Comparison of ENCODE assay signal across 9 mouse cellular contexts in the genomic region with DNA sequence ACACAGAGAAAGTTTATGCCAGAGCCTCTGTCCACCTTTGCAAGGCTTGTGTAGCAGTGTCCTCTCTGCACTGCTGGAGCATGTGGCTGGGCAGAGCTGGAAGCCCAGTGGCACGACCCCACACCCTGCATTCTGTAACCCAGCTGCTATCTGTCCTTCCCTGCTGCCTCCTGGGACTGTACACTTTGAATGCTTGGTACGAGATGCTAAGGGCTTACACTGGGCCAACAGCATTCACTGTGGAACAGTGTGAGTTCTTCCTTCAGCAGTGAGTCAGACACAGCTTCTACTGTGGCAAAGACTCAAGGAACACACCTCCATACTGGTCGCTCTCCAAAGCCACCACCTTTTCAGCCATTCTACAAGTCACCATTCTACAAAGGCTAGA. TPM values are rescaled to one million over a fixed set of nuclear protein-coding genes. Genes with fewer than 3 reads are reported as not detected.
DNase-seq lines count a peak whose midpoint lies in the region; ATAC-seq and TF ChIP-seq lines count a peak whose summit lies in the region.
"Had no signal": no experiment of that assay in that cellular context is flagged by ENCODE, and none has a peak within 500 bp of the region (broad histone marks: within the 10 kb centered on the region; RNA-seq: fewer than 3 reads in every experiment).

No protein-coding gene starts in this region.

- 0 out of 2 replicates have a peak overlapping the region, but pooled peaks have one; percentile 38 for H3K9ac ChIP-seq in forebrain, embryonic 12.5 days
- no peak overlapping the region for H3K9ac ChIP-seq in limb, embryonic 15.5 days
- no peak overlapping the region for H3K9ac ChIP-seq in neural tube, embryonic 15.5 days (replicated peaks)

- H3K36me3 ChIP-seq in forebrain, embryonic 12.5 days (replicated peaks), result peaks cover 34% of the 10 kb centered on the region
- peaks cover 31% of the 10 kb centered on the region for H3K36me3 ChIP-seq in limb, embryonic 15.5 days
- peaks cover 26% of the 10 kb centered on the region for H3K36me3 ChIP-seq in neural tube, embryonic 15.5 days

- 67% methylated on average over 3 of the region's 3 CpGs for WGBS in forebrain, embryonic 12.5 days
- WGBS in limb, embryonic 15.5 days, result 57% methylated on average over 3 of the region's 3 CpGs
- 35% methylated on average over 3 of the region's 3 CpGs for WGBS in neural tube, embryonic 15.5 days

- no peak for TF ChIP-seq CTCF in layer of hippocampus, adult 2 months (conservative IDR thresholded peaks at IDR 0.05)

- peak overlapping the region; percentile 15; the same call in 1 of the 2 replicates for H3K4me2 ChIP-seq in forebrain, embryonic 12.5 days
- H3K4me2 ChIP-seq in limb, embryonic 15.5 days, result no peak overlapping the region
- H3K4me2 ChIP-seq in neural tube, embryonic 15.5 days, result no peak overlapping the region

- no peak overlapping the region for H3K4me3 ChIP-seq in layer of hippocampus, adult 2 months
- no peak overlapping the region for H3K4me3 ChIP-seq in forebrain, embryonic 12.5 days (replicated peaks)
- no peak overlapping the region for H3K4me3 ChIP-seq in limb, embryonic 15.5 days
- no peak overlapping the region for H3K4me3 ChIP-seq in neural tube, embryonic 15.5 days (replicated peaks)

- peaks cover 53% of the 10 kb centered on the region for H3K4me1 ChIP-seq in forebrain, embryonic 12.5 days
- peaks cover 23% of the 10 kb centered on the region for H3K4me1 ChIP-seq in limb, embryonic 15.5 days
- H3K4me1 ChIP-seq in neural tube, embryonic 15.5 days, result peaks cover 53% of the 10 kb centered on the region

- no peak for DNase-seq in layer of hippocampus, adult 2 months (ENCODE audit: low spot score in 2 of 2)
- DNase-seq in layer of hippocampus, postnatal 14 days (ENCODE audit: low spot score in 2 of 2), result no peak
- no peak for DNase-seq in cerebellum, adult 8-10 months
- no peak for DNase-seq in urinary bladder, postnatal 14 days (ENCODE audit: low spot score)
- DNase-seq in kidney, adult 9 months, result no peak
- DNase-seq: kidney, adult 11 months had no signal

- H3K27me3 ChIP-seq in forebrain, embryonic 12.5 days, result no peaks in the 10 kb centered on the region
- no peaks in the 10 kb centered on the region for H3K27me3 ChIP-seq in limb, embryonic 15.5 days
- no peaks in the 10 kb centered on the region for H3K27me3 ChIP-seq in neural tube, embryonic 15.5 days (replicated peaks)

- peak; percentile 15; the same call in 1 of the 2 replicates for ATAC-seq in forebrain, embryonic 12.5 days (ENCODE audit: low FRiP score)
- ATAC-seq in limb, embryonic 15.5 days (ENCODE audit: insufficient number of reproducible peaks, low FRiP score, low TSS enrichment, low read depth), result no peak
- no peak for ATAC-seq in neural tube, embryonic 15.5 days (ENCODE audit: low FRiP score)

- no peaks in the 10 kb centered on the region for H3K9me3 ChIP-seq in forebrain, embryonic 12.5 days
- no peaks in the 10 kb centered on the region for H3K9me3 ChIP-seq in limb, embryonic 15.5 days
- H3K9me3 ChIP-seq in neural tube, embryonic 15.5 days (replicated peaks), result no peaks in the 10 kb centered on the region

- peak overlapping the region; percentile 81 for H3K27ac ChIP-seq in layer of hippocampus, adult 2 months
- peak overlapping the region; percentile 91 for H3K27ac ChIP-seq in forebrain, embryonic 12.5 days
- peak overlapping the region; percentile 67; the same call in 1 of the 2 replicates for H3K27ac ChIP-seq in limb, embryonic 15.5 days
- H3K27ac ChIP-seq in neural tube, embryonic 15.5 days (replicated peaks), result peak overlapping the region; percentile 76

RNA-seq across cellular contexts. Expression of gene Coro1c, which starts 25.2 kb away (rescaled TPM):
- 100 to 1,000 TPM in 1 of 2 experiments, 10 to 100 TPM in 1; 95.2 to 101 TPM for total RNA-seq in layer of hippocampus, adult 2 months (2021)
- 10 to 100 TPM; 87.9 to 94.2 TPM for total RNA-seq in layer of hippocampus, postnatal 14 days (2021)
- polyA plus RNA-seq in forebrain, embryonic 12.5 days (2016; fragmentation: Nextera tagmentation; extraction: Ambion mirVana), result 256 and 277 TPM in 2 replicates
- polyA plus RNA-seq in limb, embryonic 15.5 days (2015; fragmentation: Nextera tagmentation; extraction: Ambion mirVana), result 98.4 and 105 TPM in 2 replicates
- 160 and 162 TPM in 2 replicates for polyA plus RNA-seq in neural tube, embryonic 15.5 days (2015; fragmentation: Nextera tagmentation; extraction: Ambion mirVana)

RNA-seq across cellular contexts. Expression of gene Selplg, which starts 50.9 kb away (rescaled TPM):
- 10 to 100 TPM; 28.3 to 28.8 TPM for total RNA-seq in layer of hippocampus, adult 2 months (2021)
- total RNA-seq in layer of hippocampus, postnatal 14 days (2021), result 10 to 100 TPM; 26.5 to 29.3 TPM
- 0.82 and 0.88 TPM in 2 replicates for polyA plus RNA-seq in forebrain, embryonic 12.5 days (2016; fragmentation: Nextera tagmentation; extraction: Ambion mirVana)
- 5.5 and 8.3 TPM in 2 replicates for polyA plus RNA-seq in limb, embryonic 15.5 days (2015; fragmentation: Nextera tagmentation; extraction: Ambion mirVana)
- 2.3 and 27.7 TPM in 2 replicates for polyA plus RNA-seq in neural tube, embryonic 15.5 days (2015; fragmentation: Nextera tagmentation; extraction: Ambion mirVana)
